Mouse (Mus musculus) heart, adult 2 months (tissue): ENCODE data around the gene Foxf1.

Source experiments
- CTCF ChIP-seq: fragments of 200-600 bp; IDR thresholded peaks from 2 replicates; pipeline ENCODE4 v1.8.1; 2022; ENCODE audit warnings: antibody characterized with exemption, mild to moderate bottlenecking, moderate library complexity
- POLR2A ChIP-seq: fragments of 200-500 bp; IDR thresholded peaks from 2 replicates; pipeline ENCODE4 v1.6.1; 2011; ENCODE audit warnings: mild to moderate bottlenecking, low read depth, low read length, control low read depth; ENCODE audit not compliant: insufficient read depth

DNA sequence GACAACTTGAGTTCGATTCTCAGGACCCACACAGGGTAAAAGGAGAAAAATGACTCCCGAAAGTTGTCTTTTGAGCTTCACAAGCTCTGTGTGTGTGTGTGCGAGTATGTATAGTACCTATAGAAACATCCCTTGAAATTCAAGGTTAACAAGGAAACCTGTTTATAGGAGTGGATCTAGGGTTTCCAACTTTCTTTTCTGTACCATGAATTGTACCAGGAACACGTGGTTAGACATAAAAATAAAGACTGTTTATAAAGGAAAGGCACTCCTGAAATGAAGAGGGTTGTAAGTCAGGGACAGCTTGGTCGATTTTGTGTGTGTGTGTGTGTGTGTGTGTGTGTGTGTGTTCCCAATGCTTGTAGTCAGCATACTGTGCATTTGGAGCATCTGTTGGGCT is 24.5 kb downstream of the Foxf1 start:
- TF ChIP-seq CTCF (no peak), POLR2A (no peak)
